Mouse (Mus musculus): ENCODE data around the gene Parvg.
A peak's percentile ranks its signal among the peaks of the same experiment; 100 is the strongest.

Gene Parvg

GRCm38 (mm10) chr15:84303264-84303663, 20.6 kb upstream of the Parvg start:
- no peak for DNase-seq (ENCODE audit: low read depth, low spot score)

DNA sequence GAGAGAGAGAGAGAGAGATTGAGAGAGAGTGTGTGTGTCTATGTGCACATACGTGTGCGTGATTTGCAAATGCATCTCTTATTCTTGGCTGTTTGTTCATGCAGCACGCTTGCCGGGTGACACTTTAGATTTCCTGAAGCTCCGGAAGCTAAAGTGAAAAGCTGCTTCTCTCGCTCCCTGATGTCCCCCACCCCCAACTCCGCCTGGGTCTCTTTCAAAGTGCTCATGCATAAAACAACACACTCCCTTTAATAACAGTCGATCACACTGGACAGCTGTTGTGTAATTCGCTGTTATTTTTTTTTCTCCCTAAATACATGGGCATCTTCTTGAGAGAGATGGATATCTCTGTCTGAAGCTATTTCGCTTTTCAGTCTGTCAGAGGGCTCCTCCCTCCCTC, 18.5 kb upstream of the Parvg start:
- no peak for DNase-seq (ENCODE audit: low read depth, low spot score)

GRCm38 (mm10) chr15:84310271-84310670, 13.6 kb upstream of the Parvg start:
- DNase-seq (ENCODE audit: low read depth, low spot score): no peak

DNA sequence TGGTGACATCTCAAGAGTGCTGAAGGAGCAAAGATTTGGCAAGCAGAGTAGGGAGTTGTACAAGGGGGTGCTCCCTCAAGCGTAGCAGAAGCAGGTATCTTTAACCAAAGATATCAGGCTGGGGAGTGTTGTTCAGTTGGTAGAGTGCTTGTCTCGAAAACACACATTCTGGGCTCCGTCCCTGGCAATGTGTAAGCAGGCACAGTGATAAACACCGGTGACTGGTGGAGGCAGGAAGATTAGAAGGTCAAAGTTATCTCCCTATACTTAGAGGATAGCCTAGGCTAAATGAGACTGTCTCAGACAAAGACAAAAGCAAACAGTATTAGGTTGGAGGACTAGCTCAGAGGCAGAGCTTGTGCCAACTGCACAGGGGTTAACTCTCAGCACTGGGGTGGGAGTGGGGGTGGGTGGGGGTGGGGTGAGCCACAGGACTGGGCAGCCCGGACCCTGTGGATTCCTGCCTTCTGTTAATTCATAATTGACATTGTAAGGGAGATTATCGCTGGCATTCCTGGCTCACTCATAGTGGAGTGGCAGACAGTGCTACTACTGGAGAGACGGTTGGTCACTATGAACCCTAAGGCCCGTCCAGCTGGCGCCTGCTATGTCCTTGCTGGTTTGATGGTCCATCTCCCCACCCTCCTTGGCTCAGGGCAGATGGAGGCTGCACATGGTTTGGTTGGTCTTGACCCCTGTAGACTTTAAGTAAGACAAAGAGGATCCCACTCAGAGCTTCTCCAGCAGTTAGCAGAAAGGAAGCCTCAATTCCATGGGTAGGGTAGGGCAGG, 12.3 kb upstream of the Parvg start:
- DNase-seq (ENCODE audit: low read depth, low spot score): no peak

- DNase-seq (ENCODE audit: low read depth, low spot score): no peak
These were observed 10.8 kb upstream of the Parvg start for GRCm38 (mm10) chr15:84312878-84313565.

DNA sequence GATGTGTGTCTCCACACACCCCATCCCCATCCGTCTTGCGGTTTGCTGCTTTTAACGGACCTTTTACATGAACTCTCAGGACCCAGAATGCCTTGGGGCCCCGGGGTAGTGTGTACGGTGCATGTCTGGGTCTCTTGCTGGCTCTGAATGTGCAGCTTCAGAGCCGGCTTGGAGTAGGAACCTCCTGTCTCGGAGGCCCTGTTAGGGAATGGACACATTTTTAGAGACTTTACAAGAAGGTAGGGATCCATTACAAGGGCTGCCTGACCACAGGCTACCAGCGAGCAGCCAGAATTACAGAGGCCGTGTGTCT, 10.3 kb upstream of the Parvg start:
- no peak for DNase-seq (ENCODE audit: low read depth, low spot score)

- no peak for DNase-seq (ENCODE audit: low read depth, low spot score)
These were observed 9.3 kb upstream of the Parvg start for GRCm38 (mm10) chr15:84314420-84315080.

- no peak for DNase-seq (ENCODE audit: low read depth, low spot score)
These were observed 8.4 kb upstream of the Parvg start for GRCm38 (mm10) chr15:84315276-84316046.

GRCm38 (mm10) chr15:84319393-84319792, 4.4 kb upstream of the Parvg start:
- DNase-seq (ENCODE audit: low read depth, low spot score): no peak

GRCm38 (mm10) chr15:84321544-84322174, 2.2 kb upstream of the Parvg start:
- no peak for DNase-seq (ENCODE audit: low read depth, low spot score)

- no peak for DNase-seq (ENCODE audit: low read depth, low spot score)
These were observed 1.2 kb downstream of the Parvg start for GRCm38 (mm10) chr15:84324870-84325553.

- no peak for DNase-seq (ENCODE audit: low read depth, low spot score)
These were observed 1.9 kb downstream of the Parvg start for GRCm38 (mm10) chr15:84325736-84326135.

DNA sequence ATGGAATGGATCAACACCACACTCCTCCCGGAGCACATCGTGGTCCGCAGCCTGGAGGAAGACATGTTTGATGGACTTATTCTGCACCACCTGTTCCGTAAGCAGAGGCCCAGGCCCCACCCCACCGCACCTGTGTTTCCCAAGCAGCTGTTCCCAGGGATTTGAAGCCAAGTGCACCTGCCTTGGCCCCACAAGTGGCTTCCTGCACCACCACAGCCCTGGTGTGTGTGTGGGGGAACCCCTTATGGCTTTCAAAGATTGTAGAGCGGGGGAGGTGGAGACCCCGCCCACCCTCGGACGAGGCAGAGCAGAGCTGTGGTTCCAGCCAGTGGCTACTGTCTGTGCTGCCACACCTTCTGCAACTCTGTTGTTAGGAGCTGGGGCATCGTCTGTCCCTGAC, 5.0 kb downstream of the Parvg start:
- no peak for DNase-seq (ENCODE audit: low read depth, low spot score)

- DNase-seq (ENCODE audit: low read depth, low spot score): no peak
These were observed 6.1 kb downstream of the Parvg start for GRCm38 (mm10) chr15:84329940-84330339.

GRCm38 (mm10) chr15:84331066-84331612, 7.3 kb downstream of the Parvg start:
- DNase-seq (ENCODE audit: low read depth, low spot score): no peak

- peak; percentile 18 for DNase-seq (ENCODE audit: low read depth, low spot score)
These were observed 12.5 kb downstream of the Parvg start for GRCm38 (mm10) chr15:84336281-84336817.

- no peak for DNase-seq (ENCODE audit: low read depth, low spot score)
These were observed 13.8 kb downstream of the Parvg start for GRCm38 (mm10) chr15:84337599-84337998.

DNA sequence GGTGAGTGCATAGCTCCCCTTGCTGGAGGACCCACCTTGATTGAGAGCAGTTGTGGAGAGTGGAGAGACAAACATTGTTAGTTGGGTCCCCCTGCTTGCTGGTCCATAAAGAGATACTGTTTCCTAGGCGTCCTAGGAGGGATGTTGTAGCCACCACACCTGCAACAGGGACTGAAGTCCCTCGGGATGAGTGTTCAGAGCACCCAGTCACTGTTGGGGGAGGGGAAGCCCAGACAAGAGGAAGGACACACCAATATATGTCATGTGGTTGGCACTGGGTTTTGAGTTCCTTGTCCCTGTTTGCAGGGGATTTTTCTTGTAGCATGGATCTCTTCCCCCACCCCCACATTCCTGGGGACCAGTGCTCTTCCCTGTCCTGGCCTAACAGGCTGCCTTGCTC, 17.1 kb downstream of the Parvg start:
- no peak for DNase-seq (ENCODE audit: low read depth, low spot score)

GRCm38 (mm10) chr15:84348769-84349168, 24.9 kb downstream of the Parvg start:
- no peak for DNase-seq (ENCODE audit: low read depth, low spot score)

Measured in forelimb bud, embryonic 11.5 days (tissue).